Mouse (Mus musculus) testis, adult 2 months (tissue): ENCODE results near the gene Pnmal1.
A peak's percentile ranks its signal among the peaks of the same experiment; 100 is the strongest.

Experiments
- CTCF ChIP-seq: fragments of 200-500 bp; IDR thresholded peaks from 2 replicates; pipeline ENCODE4 v1.5.1; 2012; ENCODE audit warnings: low read depth, mild to moderate bottlenecking, inconsistent platforms, low read length, moderate library complexity; ENCODE audit not compliant: control insufficient read depth, insufficient read depth, insufficient replicate concordance
- POLR2A ChIP-seq: fragments of 200-500 bp; IDR thresholded peaks from 2 replicates; pipeline ENCODE4 v1.6.1; 2012; ENCODE audit warnings: low read depth, mild to moderate bottlenecking, inconsistent platforms, low read length, moderate library complexity; ENCODE audit not compliant: control insufficient read depth

DNA sequence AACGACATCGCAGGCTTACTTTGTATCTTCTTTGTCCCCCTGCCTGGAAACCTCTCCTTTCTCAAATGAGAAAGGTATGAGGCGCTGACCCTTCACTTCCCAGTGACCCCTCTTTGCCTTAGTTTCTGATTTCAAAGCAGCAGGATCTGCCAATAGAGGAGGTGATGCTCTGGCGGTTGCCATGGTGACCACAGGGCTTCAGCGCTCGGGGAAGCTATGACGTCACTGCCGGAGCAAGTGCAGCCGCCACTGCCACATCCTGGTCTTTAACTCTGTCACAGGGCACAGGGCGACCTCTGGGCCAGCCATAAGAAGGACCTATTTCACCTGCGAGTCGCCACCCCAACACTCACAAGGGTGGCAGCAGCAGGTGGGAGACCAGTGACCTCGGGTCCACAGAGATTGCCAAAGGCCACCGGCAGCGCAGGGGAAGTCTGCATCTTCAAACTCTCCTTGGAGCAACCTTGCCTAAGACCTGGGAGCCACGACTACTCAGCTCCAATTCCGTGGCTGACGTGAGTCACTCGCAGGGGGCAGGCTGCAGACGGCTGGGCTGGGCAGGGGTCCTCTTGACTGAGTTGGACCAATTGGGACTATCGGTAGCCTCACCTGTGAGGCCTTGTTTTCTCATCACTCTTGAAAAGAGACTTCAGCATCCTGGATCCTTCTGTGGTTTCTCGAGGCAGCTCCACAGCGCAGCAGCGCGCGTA is 23.5 kb downstream of the Pnmal1 start, which contains the start of gene Gm42372:
- TF ChIP-seq POLR2A, result peak; percentile 56; the same call in 1 of the 2 replicates
- no peak for TF ChIP-seq CTCF
